In genomic region chr5:142440451-142441147, GRCm38 (mm10) we compare ENCODE assay signal across 8 mouse cellular contexts. TPM values are rescaled to one million over a fixed set of nuclear protein-coding genes. Genes with fewer than 3 reads are reported as not detected.
DNase-seq lines count a peak whose midpoint lies in the region; ATAC-seq and TF ChIP-seq lines count a peak whose summit lies in the region.

No protein-coding gene starts in this region.

- peaks cover 9% of the 10 kb centered on the region for H3K36me3 ChIP-seq in heart, embryonic 11.5 days (ENCODE audit: control insufficient read depth, insufficient read depth, low read length)
- H3K36me3 ChIP-seq in kidney, embryonic 14.5 days (ENCODE audit: control insufficient read depth, insufficient read depth, low read length): peaks cover 10% of the 10 kb centered on the region
- peaks cover 7% of the 10 kb centered on the region for H3K36me3 ChIP-seq in liver, embryonic 16.5 days (ENCODE audit: control insufficient read depth, insufficient read depth)
- no peaks in the 10 kb centered on the region for H3K36me3 ChIP-seq in testis, adult 2 months (ENCODE audit: control insufficient read depth, insufficient read depth, low read length)

- ATAC-seq in heart, embryonic 11.5 days (replicated peaks; ENCODE audit: insufficient number of reproducible peaks, low FRiP score, low TSS enrichment): peak; percentile 95
- ATAC-seq in kidney, embryonic 14.5 days (ENCODE audit: low FRiP score, low TSS enrichment): peak; percentile 96
- ATAC-seq in liver, embryonic 16.5 days (ENCODE audit: low read depth): peak; percentile 95

- DNase-seq in CD4-positive, CD25-positive, alpha-beta regulatory T cell, adult 2 months (ENCODE audit: low read depth, low spot score): peak; percentile 92
- DNase-seq in adrenal gland, postnatal 14 days: peak; percentile 95
- DNase-seq in neural tube, embryonic 10.5 days (ENCODE audit: extremely low spot score, low spot score): peak; percentile 82

- H3K9ac ChIP-seq in heart, embryonic 11.5 days (ENCODE audit: low read depth, low read length): peak overlapping the region; percentile 71
- peak overlapping the region; percentile 50; the same call in 1 of the 2 replicates for H3K9ac ChIP-seq in kidney, embryonic 14.5 days (ENCODE audit: low read depth, low read length)
- peak overlapping the region; percentile 71 for H3K9ac ChIP-seq in liver, embryonic 16.5 days (ENCODE audit: low read depth, low read length)

- H3K4me1 ChIP-seq in embryonic fibroblast, embryonic 13.5 days (ENCODE audit: control insufficient read depth, insufficient read depth, low read length): peaks cover 20% of the 10 kb centered on the region
- H3K4me1 ChIP-seq in heart, embryonic 11.5 days (ENCODE audit: control insufficient read depth, insufficient read depth, low read length): peaks cover 49% of the 10 kb centered on the region
- H3K4me1 ChIP-seq in kidney, embryonic 14.5 days (ENCODE audit: control insufficient read depth, insufficient read depth, low read length): peaks cover 46% of the 10 kb centered on the region
- H3K4me1 ChIP-seq in liver, embryonic 16.5 days (ENCODE audit: control insufficient read depth, low read depth, low read length): peaks cover 54% of the 10 kb centered on the region
- peaks cover 23% of the 10 kb centered on the region for H3K4me1 ChIP-seq in testis, adult 2 months (ENCODE audit: control insufficient read depth, insufficient read depth, low read length)

- peak overlapping the region; percentile 28 for H3K4me3 ChIP-seq in embryonic fibroblast, embryonic 13.5 days (ENCODE audit: insufficient read depth, low read length)
- peak overlapping the region; percentile 40 for H3K4me3 ChIP-seq in heart, embryonic 11.5 days (ENCODE audit: low read depth, low read length)
- peak overlapping the region; percentile 34 for H3K4me3 ChIP-seq in kidney, embryonic 14.5 days (ENCODE audit: low read length)
- H3K4me3 ChIP-seq in liver, embryonic 16.5 days (ENCODE audit: low read depth, low read length): peak overlapping the region; percentile 58
- H3K4me3 ChIP-seq in testis, adult 2 months (ENCODE audit: control insufficient read depth, low read depth, low read length): peak overlapping the region; percentile 34

- H3K9me3 ChIP-seq in heart, embryonic 11.5 days (replicated peaks; ENCODE audit: control insufficient read depth, low read length): no peaks in the 10 kb centered on the region
- H3K9me3 ChIP-seq in kidney, embryonic 14.5 days (ENCODE audit: control insufficient read depth, low read length): no peaks in the 10 kb centered on the region
- H3K9me3 ChIP-seq in liver, embryonic 16.5 days (replicated peaks; ENCODE audit: control insufficient read depth, low read length): no peaks in the 10 kb centered on the region

- WGBS in heart, embryonic 11.5 days (ENCODE audit: insufficient replicate concordance): under 1% methylated on average over 19 of the region's 19 CpGs
- under 1% methylated on average over 19 of the region's 19 CpGs for WGBS in kidney, embryonic 14.5 days
- WGBS in liver, embryonic 16.5 days (ENCODE audit: insufficient replicate concordance): under 1% methylated on average over 19 of the region's 19 CpGs

- H3K27me3 ChIP-seq in heart, embryonic 11.5 days (ENCODE audit: control insufficient read depth, insufficient read depth, low read length): no peaks in the 10 kb centered on the region
- no peaks in the 10 kb centered on the region for H3K27me3 ChIP-seq in kidney, embryonic 14.5 days (ENCODE audit: control insufficient read depth, insufficient read depth, low read length)
- no peaks in the 10 kb centered on the region for H3K27me3 ChIP-seq in liver, embryonic 16.5 days (ENCODE audit: control insufficient read depth, insufficient read depth, low read depth, low read length)
- H3K27me3 ChIP-seq in testis, adult 2 months (ENCODE audit: control insufficient read depth, insufficient read depth, low read length): no peaks in the 10 kb centered on the region

- TF ChIP-seq CTCF in embryonic fibroblast, embryonic 13.5 days (IDR thresholded peaks at IDR 0.05; ENCODE audit: borderline replicate concordance, insufficient read depth, low read length): no peak
- no peak for TF ChIP-seq CTCF in testis, adult 2 months (IDR thresholded peaks at IDR 0.05; ENCODE audit: control insufficient read depth, insufficient read depth, insufficient replicate concordance, low read depth, low read length)

- no peak for TF ChIP-seq POLR2A in embryonic fibroblast, embryonic 13.5 days (IDR thresholded peaks at IDR 0.05; ENCODE audit: low read depth, low read length)
- TF ChIP-seq POLR2A in testis, adult 2 months (IDR thresholded peaks at IDR 0.05; ENCODE audit: control insufficient read depth, low read depth, low read length): no peak

- H3K27ac ChIP-seq in embryonic fibroblast, embryonic 13.5 days (ENCODE audit: insufficient read depth, low read length): peak overlapping the region; percentile 94
- H3K27ac ChIP-seq in heart, embryonic 11.5 days (ENCODE audit: low read depth, low read length): peak overlapping the region; percentile 94
- peak overlapping the region; percentile 95 for H3K27ac ChIP-seq in kidney, embryonic 14.5 days (ENCODE audit: low read depth, low read length)
- peak overlapping the region; percentile 95 for H3K27ac ChIP-seq in liver, embryonic 16.5 days (ENCODE audit: low read length)
- H3K27ac ChIP-seq in testis, adult 2 months (ENCODE audit: control insufficient read depth, insufficient read depth, low read depth, low read length): no peak overlapping the region; the same call in 1 of the 2 replicates

- peak overlapping the region; percentile 77 for H3K4me2 ChIP-seq in heart, embryonic 11.5 days
- peak overlapping the region; percentile 72 for H3K4me2 ChIP-seq in kidney, embryonic 14.5 days (replicated peaks; ENCODE audit: low read depth, low read length)
- peak overlapping the region; percentile 89 for H3K4me2 ChIP-seq in liver, embryonic 16.5 days (ENCODE audit: low read depth, low read length)

RNA-seq across cellular contexts. Expression of gene Ap5z1, which starts 23.1 kb away (rescaled TPM):
- total RNA-seq in adrenal gland, postnatal 14 days (2021): 12.5 and 15.7 TPM in 2 replicates
- 8.2 and 10.1 TPM in 2 replicates for polyA plus RNA-seq in embryonic fibroblast, embryonic 13.5 days (2011; ENCODE audit: insufficient read length, low read depth, missing spikeins)
- 6.4 and 8.1 TPM in 2 replicates for polyA plus RNA-seq in heart, embryonic 11.5 days (2014; fragmentation: Nextera tagmentation; extraction: Ambion mirVana)
- polyA plus RNA-seq in kidney, embryonic 14.5 days (2014; fragmentation: Nextera tagmentation; extraction: Ambion mirVana): 7.2 and 10.1 TPM in 2 replicates
- 4.6 and 5.2 TPM in 2 replicates for polyA plus RNA-seq in liver, embryonic 16.5 days (2015; fragmentation: Nextera tagmentation; extraction: Ambion mirVana)
- polyA plus RNA-seq in testis, adult 2 months (2012; rRNA removed): 11.7 and 13.4 TPM in 2 replicates

RNA-seq across cellular contexts. Expression of gene Foxk1, which starts 39.3 kb away (rescaled TPM):
- 20.2 and 26.4 TPM in 2 replicates for total RNA-seq in adrenal gland, postnatal 14 days (2021)
- 34.1 and 38.3 TPM in 2 replicates for polyA plus RNA-seq in embryonic fibroblast, embryonic 13.5 days (2011; ENCODE audit: insufficient read length, low read depth, missing spikeins)
- 3.0 and 3.8 TPM in 2 replicates for polyA plus RNA-seq in heart, embryonic 11.5 days (2014; fragmentation: Nextera tagmentation; extraction: Ambion mirVana)
- 4.4 and 6.5 TPM in 2 replicates for polyA plus RNA-seq in kidney, embryonic 14.5 days (2014; fragmentation: Nextera tagmentation; extraction: Ambion mirVana)
- polyA plus RNA-seq in liver, embryonic 16.5 days (2015; fragmentation: Nextera tagmentation; extraction: Ambion mirVana): 0.85 and 0.97 TPM in 2 replicates
- 16.8 and 17.0 TPM in 2 replicates for polyA plus RNA-seq in testis, adult 2 months (2012; rRNA removed)
